Mouse (Mus musculus) cerebellum, postnatal 14 days (tissue): ENCODE measurements around the gene Trir.

ENCODE experiments used
- DNase-seq, 2 experiments: peaks; one replicate each; pipeline ENCODE4 v3.0.0; 2021; ENCODE audit warnings: mixed read lengths in 2 of 2

Gene Trir

DNA sequence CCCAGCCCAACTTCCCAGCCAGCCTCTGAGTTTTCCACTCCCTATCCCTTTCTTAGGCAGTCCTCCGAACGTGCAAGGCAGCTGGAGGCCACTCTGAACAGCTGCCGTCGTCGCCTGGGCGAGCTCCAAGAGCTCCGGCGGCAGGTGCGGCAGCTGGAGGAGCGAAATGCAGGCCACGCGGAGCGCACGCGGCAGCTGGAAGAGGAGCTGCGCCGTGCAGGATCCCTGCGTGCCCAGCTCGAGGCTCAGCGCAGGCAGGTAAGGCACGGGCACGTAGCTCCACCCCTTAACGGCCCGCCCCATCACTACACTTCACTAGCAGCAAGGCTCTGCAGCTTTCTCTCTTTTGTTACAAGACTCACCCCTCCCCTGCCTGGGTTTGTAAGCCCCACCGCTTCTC, 30.9 kb upstream of the Trir start:
- no peak for DNase-seq

- DNase-seq = no peak
Measured at GRCm38 (mm10) chr8:84996978-84997377, 29.6 kb upstream of the Trir start.

GRCm38 (mm10) chr8:84997649-84998295, 28.9 kb upstream of the Trir start:
- DNase-seq = peak; percentile 96 to 99

- no peak for DNase-seq
Measured at GRCm38 (mm10) chr8:85007686-85008085, 18.9 kb upstream of the Trir start.

DNA sequence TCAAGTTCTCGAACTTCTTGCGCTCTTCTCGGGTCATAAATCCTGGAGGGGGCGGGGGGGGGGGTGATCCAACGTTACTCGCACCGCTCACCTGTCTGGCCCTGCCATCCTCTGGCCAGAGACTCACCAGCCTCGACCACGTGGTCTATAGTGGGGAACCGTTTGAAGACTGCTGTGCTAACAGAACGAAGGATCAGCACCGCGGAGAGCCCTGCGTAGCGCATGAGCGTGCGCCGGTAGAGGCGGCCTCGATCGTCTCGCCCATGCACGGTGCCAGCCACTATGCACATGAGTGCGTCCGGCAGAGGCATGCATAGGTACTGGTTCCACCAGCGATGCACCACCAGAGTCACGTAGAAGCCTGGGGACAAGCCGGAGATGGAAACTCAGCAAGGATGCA, 15.4 kb upstream of the Trir start:
- no peak for DNase-seq

- DNase-seq = peak; percentile 65 to 78
Measured at GRCm38 (mm10) chr8:85013230-85013840, 13.3 kb upstream of the Trir start.

DNA sequence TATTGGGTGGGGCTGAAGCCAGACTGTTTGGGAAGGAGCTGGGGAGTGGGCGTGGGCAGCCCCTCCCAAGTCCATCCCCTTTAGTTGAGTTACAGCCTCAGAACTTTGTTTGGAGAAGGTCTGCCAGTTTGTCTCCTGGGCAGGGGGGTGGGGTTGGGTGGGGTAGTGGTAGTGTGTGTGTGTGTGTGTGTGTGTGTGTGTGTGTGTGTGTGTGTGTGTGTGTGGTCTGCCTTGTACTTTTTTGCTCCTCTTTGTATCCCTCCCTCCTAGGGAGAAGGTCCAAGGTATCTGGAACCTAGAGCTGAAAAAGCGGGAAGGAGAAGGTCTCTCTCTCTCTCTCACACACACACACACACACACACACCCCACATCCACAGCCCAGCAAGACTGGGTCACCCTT, 12.2 kb upstream of the Trir start, which contains the start of gene Best2:
TSS of gene Best2 (minus strand) at position 101 of the 400 bp plus-strand sequence.
- DNase-seq = no peak

DNA sequence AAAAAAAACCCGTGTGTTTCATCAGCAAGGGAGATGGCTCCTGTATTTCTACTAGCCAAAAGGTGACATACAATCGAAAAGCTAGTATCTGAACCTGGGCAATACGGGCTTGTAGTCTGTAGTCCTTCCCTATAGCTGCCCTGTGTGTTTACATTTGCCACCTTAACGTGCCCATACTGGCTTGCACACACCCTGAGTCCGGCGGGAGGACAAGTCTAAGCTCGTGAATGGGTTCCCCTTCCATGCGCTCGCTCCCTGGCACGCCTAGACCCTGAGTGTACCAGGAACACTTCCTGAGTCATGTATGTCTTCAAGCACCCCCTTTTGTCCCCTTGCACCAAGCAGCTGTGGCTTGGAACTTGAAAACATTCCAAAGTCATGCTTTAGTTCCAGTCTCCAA, 9.9 kb upstream of the Trir start:
- DNase-seq = no peak

GRCm38 (mm10) chr8:85017209-85017608, 9.4 kb upstream of the Trir start:
- no peak for DNase-seq

DNA sequence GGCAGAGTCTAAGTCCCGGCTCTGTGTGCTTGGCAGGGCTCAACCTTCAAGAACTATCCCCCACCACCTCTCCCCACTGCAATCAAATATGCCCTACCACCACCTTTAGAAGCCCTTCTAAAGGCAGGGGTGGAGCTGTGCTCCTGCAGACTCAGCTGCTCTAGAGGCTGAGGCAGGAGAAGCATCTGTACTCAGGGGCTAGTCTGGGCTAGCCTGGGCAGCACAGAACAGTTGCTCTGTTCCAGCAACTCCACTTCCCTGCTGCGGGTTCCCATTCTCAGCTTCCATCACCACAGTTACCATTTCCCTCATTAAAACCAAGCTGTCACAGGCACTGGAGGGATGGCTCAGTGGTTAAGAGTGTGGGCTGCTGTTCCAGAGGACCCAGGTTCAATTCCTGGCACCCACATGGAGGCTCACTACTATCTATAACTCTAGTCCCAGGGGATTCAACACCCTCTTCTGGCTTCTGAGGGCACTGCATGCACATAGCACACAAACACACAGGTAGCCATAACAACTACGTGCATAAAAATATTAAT, 5.0 kb upstream of the Trir start:
- DNase-seq = no peak

DNA sequence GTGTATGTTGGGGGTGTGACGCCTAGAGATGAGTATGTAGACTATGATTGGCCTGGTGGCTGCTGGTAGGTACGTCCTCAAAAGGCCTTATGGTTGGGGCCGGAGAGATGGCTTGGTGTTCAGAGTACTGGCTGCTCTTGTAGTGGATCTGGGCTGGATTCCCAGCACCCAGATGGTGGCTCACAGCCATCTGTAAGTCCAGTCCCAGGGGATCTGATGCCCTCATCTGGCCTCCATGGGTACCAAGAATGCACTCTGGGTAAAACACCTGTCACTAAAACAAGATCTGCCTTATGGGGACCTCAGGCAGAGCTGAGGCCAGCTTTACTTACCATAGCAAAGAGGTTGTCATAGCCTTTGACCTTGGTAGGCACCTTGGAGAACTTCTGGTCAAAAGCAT, 2.8 kb upstream of the Trir start:
- DNase-seq = no peak

- peak; percentile 88 to 89 for DNase-seq
Measured at GRCm38 (mm10) chr8:85025098-85025932, 1.3 kb upstream of the Trir start, which contains the start of gene Asna1. Gene Asna1, minus strand, starts transcription at chr8:85025281.

- DNase-seq = no peak
Measured at GRCm38 (mm10) chr8:85027516-85027855, 863 bp downstream of the Trir start.

DNA sequence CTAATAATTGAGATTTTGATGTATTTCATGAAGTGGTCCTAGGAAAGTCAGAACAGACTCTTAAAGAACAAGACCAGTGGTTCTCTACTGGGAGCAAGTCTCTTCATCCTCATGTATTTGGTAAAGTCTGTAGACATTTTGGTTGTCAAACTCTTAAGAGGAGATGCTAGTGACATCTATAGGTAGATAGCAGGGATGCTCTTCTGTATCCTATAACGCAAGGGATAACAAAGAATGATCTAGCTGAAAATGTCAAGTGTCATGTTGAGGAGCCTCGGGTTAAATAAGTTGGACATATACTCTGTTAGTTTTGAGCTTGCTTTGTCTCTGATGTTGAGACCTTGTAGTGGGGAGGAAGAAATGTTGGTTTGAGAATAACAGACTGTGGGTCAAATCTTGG, 1.3 kb downstream of the Trir start:
- DNase-seq = no peak

DNA sequence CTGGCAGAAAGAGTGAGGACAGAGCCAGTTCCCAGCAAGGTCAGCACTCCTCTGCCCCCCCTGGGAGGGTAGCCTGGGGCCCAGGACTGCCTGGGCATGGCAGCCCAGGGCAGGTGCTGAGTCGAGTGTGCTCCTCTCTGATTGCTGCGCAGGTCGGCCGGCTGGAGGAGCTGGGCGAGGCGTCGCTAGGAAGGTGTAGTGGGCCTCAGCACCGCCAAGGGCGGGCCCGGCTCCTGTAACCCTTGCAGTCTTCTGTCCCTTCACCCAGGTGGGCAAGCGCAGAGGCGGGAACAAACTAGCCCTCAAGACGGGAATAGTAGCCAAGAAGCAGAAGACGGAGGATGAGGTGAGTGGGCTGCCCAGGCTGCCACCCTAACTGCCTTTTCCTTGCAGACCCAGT, 2.6 kb downstream of the Trir start:
- no peak for DNase-seq

GRCm38 (mm10) chr8:85032622-85033311, 6.1 kb downstream of the Trir start:
- peak in 1 of 2 experiments; percentile 42 for DNase-seq

- DNase-seq = no peak
Measured at GRCm38 (mm10) chr8:85033867-85034266, 7.2 kb downstream of the Trir start.

- peak; percentile 75 to 83 for DNase-seq
Measured at GRCm38 (mm10) chr8:85034764-85035163, 8.1 kb downstream of the Trir start.

- DNase-seq = no peak
Measured at GRCm38 (mm10) chr8:85035165-85035727, 8.6 kb downstream of the Trir start.

DNA sequence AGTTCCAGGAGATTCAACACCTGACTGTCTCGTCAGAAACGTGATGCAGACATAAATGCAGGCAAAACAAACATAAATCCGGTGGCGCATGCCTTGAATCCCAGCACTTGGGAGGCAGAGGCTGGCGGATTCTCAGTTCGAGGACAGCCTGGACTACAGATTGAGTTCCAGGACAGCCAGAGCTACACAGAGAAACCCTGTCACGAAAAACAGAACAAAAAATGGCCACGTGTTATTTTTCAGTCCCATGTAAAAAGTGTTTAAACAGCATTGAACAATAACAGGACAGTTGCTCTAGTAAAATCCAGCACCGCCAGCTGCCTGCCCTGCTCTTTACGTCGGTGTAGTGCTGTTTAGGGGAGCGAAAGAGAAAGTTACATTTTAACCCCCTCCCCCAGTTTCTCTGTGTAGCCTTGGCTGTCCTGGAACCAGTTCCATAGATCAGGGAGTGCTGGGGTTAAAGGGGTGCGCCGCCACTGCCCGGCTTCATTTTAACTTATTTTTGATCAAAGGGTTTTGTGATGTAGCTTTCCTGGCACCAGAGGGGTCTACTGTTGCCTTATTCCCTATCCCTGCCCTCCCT, 9.2 kb downstream of the Trir start:
- peak in 1 of 2 experiments; percentile 40 for DNase-seq

GRCm38 (mm10) chr8:85036381-85036717, 9.7 kb downstream of the Trir start:
- no peak for DNase-seq

DNA sequence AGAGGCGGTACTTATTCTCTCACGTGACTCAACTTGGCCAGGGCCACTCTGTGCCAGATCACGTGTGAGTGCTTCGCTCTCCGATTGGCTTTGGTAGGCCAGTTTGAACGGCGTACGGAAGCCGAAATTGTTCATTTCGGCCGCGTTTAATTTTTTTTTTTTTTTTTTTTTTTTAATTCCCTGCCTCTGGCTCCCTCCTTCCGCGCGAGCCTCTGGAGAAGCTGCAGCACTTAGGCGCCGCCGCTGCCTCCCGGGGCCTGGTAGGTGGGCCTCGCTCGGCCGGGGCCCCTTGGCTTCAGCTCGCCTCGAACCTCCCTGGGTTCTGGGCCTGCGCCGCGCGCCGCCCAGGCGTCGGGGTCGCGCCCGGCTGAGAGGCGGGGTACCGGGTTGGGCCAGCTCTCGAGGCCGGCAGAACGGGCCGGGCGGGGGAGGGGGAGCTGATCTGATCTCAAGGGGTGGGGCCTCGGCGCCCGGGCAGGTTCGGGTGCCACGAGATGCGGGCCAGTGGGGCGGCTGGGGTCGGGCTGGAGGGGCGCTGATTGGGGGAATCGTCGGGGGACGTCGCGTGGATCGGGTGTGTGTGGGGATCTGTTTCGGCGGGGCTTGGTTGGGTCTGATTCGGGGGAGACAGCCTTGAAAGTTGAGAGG, 10.2 kb downstream of the Trir start, which contains the start of gene Tnpo2:
TSS of gene Tnpo2 (plus strand) at position 198 of the 648 bp plus-strand sequence.
- peak; percentile 91 to 94 for DNase-seq
